Mouse (Mus musculus) E14TG2a.4 (cell line): Measurements from ENCODE around the gene Chd8.

Experiments used
- H3K27me3 ChIP-seq: 2 replicates; pipeline ENCODE4 v1.6.1; 2014; ENCODE audit warnings: low read length, control low read depth; ENCODE audit not compliant: insufficient read depth
- H3K36me3 ChIP-seq: 2 replicates; pipeline ENCODE4 v1.6.1; 2014; ENCODE audit warnings: low read length, control low read depth; ENCODE audit not compliant: insufficient read depth
- H3K4me1 ChIP-seq: replicated peaks from 2 replicates; pipeline ENCODE4 v1.6.1; 2014; ENCODE audit warnings: low read depth, low read length, control low read depth
- H3K4me3 ChIP-seq: replicated peaks from 2 replicates; pipeline ENCODE4 v1.5.1; 2014; ENCODE audit warnings: mild to moderate bottlenecking, low read length
- H3K9me3 ChIP-seq: 2 replicates; pipeline ENCODE4 v1.6.1; 2014; ENCODE audit warnings: low read length, control low read depth
- CTCF ChIP-seq: conservative IDR thresholded peaks from 2 replicates; pipeline ENCODE4 v1.5.1; 2014; ENCODE audit warnings: low read length
- NANOG ChIP-seq: IDR thresholded peaks from 2 replicates; pipeline ENCODE4 v1.6.1; 2014; ENCODE audit warnings: borderline replicate concordance, low read length, mixed read lengths
- POU5F1 ChIP-seq: IDR thresholded peaks from 2 replicates; pipeline ENCODE4 v1.6.1; 2014; ENCODE audit warnings: low read length, borderline replicate concordance

Gene Chd8

DNA sequence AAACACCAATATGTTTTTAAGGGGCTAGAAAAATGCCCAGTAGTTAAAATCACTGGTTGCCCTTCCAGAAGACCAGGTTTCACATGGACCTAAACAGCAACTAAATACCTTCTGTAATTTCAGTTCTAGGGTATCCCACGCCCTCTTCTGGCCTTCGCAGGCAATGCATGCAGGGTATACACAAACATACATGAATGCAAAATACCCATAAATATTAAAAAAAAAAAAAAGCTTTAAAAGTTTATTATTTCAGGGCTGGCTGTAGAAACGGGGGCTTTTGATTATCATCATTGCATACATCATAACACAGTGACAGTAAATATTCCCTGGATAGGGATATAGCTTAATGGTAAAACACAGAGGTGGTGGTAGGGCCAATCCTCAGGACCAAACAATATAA is 61.9 kb downstream of the Chd8 start:
- TF ChIP-seq NANOG (no peak), CTCF (peak; percentile 92), POU5F1 (no peak)
- Histone ChIP-seq H3K27me3 (no peaks in the 10 kb centered on the region), H3K4me3 (peak overlapping the region; percentile 99), H3K9me3 (no peaks in the 10 kb centered on the region), H3K4me1 (peaks cover 67% of the 10 kb centered on the region), H3K36me3 (peaks cover 57% of the 10 kb centered on the region)

DNA sequence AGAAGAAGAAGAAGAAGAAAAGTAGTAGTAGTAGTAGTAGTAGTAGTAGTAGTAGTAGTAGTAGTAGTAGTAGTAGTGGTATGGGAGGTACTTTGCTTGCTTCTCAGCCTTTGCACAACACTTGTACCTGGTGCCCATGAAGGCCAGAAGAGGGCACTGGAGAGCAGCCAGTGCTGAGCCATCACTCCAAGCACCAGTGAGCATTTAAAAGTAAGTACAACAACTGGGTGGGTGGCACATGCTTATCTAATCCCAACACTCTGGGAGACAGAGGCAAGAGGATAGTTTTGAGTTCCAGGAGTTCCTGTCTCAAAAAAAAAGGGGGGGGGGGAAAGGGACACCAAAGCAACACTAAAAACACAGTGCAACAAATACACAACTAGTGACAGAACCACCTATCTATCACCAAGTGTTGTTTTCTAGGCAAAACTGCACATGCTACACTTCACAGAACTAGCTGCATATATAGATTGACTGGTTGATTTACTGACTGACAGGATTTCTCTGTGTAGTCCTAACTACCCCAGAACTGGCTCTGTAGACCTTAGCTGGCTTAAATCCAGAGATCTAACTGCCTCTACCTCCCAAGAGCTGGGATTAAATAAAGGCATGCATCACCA is 66.7 kb downstream of the Chd8 start:
- no peak for TF ChIP-seq POU5F1
- TF ChIP-seq CTCF, result peak; percentile 64
- TF ChIP-seq NANOG, result no peak
- no peak overlapping the region for H3K4me3 ChIP-seq
- H3K36me3 ChIP-seq, result peaks cover 63% of the 10 kb centered on the region
- no peaks in the 10 kb centered on the region for H3K9me3 ChIP-seq
- H3K27me3 ChIP-seq, result no peaks in the 10 kb centered on the region
- H3K4me1 ChIP-seq, result peaks cover 62% of the 10 kb centered on the region

DNA sequence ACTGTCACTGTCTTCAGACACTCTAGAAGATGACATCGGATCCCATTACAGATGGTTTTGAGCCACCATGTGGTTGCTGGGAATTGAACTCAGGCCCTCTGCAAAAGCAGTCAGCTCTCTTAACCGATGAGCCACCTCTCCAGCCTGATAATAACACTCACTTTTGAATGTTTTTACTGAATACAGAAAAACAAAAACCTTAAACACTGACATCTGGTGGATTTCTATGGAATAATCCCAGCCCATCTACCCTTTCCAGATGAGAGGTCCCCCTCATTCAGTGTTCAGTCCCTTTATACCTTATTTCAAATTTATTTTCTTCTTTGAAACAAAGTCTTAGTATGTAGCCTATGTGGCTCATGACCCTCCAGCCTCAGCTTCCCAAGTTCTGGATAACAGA is 68.1 kb downstream of the Chd8 start:
- peaks cover 49% of the 10 kb centered on the region for H3K4me1 ChIP-seq
- H3K36me3 ChIP-seq, result peaks cover 64% of the 10 kb centered on the region
- no peak for TF ChIP-seq NANOG
- TF ChIP-seq CTCF, result peak; percentile 20; the same call in 1 of the 2 replicates
- H3K9me3 ChIP-seq, result no peaks in the 10 kb centered on the region
- no peaks in the 10 kb centered on the region for H3K27me3 ChIP-seq
- no peak overlapping the region for H3K4me3 ChIP-seq

DNA sequence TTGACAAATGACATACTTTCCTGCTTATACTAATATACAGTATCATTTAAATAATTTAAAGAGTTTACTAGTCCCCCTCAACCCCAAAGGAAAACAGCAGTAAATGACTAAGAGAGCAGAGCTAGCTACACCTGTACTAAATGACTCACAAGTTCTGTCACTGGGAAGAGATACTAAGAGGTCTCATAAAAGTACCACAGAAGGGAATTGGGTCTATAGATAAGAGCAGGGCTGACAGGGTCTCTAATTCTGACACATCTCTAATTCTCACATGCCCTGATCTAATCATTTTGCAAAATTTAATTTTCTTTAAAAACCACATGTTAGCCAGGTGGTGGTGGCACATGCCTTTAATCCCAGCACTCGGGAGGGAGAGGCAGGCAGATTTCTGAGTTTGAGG is 68.8 kb downstream of the Chd8 start:
- Histone ChIP-seq H3K4me3 (no peak overlapping the region), H3K4me1 (peaks cover 43% of the 10 kb centered on the region), H3K27me3 (no peaks in the 10 kb centered on the region), H3K9me3 (no peaks in the 10 kb centered on the region), H3K36me3 (peaks cover 65% of the 10 kb centered on the region)
- TF ChIP-seq CTCF, result no peak
- TF ChIP-seq NANOG, result no peak
- no peak for TF ChIP-seq POU5F1

DNA sequence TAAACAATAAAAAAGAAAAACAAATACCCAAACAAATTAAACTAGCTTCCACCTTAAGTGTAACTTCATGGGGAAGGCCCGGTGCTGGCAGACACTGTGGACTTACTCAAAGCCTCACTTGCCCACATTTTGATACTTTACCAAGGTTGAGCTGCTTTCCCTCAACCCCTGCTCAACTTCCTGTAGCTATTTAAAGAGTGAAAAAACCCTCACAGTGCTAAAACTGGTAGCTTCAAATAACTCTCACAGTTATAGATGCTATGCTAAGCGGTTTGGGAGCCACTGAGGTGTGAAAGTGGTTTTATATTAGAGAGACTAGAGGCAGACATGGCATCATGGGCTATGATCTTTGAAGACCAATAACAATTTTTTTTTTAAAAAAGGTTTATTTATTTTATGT is 91.0 kb downstream of the Chd8 start:
- H3K4me3 ChIP-seq, result no peak overlapping the region
- H3K27me3 ChIP-seq, result no peaks in the 10 kb centered on the region
- peaks cover 86% of the 10 kb centered on the region for H3K36me3 ChIP-seq
- peaks cover 7% of the 10 kb centered on the region; the same call in 1 of the 2 replicates for H3K4me1 ChIP-seq
- TF ChIP-seq NANOG (no peak), POU5F1 (no peak), CTCF (no peak)
- no peaks in the 10 kb centered on the region for H3K9me3 ChIP-seq

DNA sequence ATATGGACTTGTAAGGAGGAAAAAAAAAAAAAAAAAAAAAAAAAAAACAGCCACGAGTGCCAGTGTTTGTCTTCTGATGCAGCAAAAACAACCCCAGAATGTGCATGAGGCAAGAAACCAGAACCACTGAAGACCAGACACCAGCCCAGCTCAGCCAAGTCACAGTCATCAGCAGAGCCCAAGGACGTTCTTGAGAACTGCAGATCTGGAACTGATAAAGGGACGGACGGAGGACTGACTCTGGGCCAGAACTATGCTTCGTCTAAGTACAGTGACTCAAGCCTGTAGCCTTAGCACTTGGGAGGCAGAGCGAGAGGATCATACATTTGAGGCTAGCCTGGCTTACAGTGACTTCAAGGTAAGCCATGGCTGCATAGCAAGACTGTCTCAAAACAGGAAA is 96.7 kb downstream of the Chd8 start:
- TF ChIP-seq CTCF (no peak), POU5F1 (no peak), NANOG (no peak)
- Histone ChIP-seq H3K9me3 (no peaks in the 10 kb centered on the region), H3K36me3 (peaks cover 77% of the 10 kb centered on the region), H3K4me3 (no peak overlapping the region), H3K4me1 (peaks cover 5% of the 10 kb centered on the region; the same call in 1 of the 2 replicates), H3K27me3 (no peaks in the 10 kb centered on the region)

DNA sequence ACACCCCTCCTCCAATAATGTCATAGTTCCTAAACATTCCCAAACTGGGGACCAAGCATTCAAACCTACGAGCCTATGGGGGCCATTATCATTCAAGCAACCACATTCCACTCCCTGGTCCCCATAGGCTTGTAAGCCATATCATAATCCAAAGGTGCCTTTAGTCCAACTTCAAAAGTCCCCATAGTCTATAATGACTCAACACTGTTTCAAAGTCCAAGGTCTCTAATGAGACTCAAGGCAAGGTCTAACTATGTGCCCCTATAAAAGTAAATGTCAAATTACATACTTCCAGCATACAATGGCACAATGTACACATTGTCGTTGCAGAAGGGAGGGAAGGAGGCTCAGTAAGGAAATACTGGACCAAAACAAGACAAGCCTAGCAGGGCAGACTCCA is 102.6 kb downstream of the Chd8 start:
- H3K9me3 ChIP-seq, result no peaks in the 10 kb centered on the region
- no peak overlapping the region for H3K4me3 ChIP-seq
- peaks cover 3% of the 10 kb centered on the region; the same call in 1 of the 2 replicates for H3K4me1 ChIP-seq
- no peaks in the 10 kb centered on the region for H3K27me3 ChIP-seq
- TF ChIP-seq CTCF (no peak), NANOG (no peak), POU5F1 (no peak)
- peaks cover 20% of the 10 kb centered on the region for H3K36me3 ChIP-seq

DNA sequence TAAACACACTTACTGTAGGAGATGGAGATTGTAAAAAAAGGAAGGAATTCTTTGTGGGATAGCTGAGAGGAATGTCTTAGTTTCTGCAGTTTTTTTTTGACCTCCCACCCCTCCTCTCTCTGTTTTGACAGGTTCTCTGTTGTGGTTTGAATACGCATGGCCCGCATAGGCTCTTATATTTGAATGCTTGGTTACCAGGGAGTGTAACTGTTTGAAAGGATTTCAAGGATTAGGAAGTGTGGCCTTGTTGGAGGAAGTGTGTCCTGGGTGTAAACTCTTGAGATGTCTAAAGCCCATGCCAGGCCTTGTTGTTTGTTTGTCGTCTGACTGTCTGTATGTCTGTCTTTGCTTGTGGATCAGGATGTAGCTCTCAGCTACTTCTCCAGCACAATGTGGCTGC is 105.0 kb downstream of the Chd8 start:
- Histone ChIP-seq H3K9me3 (no peaks in the 10 kb centered on the region), H3K4me1 (peaks cover 9% of the 10 kb centered on the region), H3K36me3 (no peaks in the 10 kb centered on the region), H3K4me3 (no peak overlapping the region), H3K27me3 (no peaks in the 10 kb centered on the region)
- no peak for TF ChIP-seq CTCF
- TF ChIP-seq POU5F1, result no peak
- TF ChIP-seq NANOG, result no peak

DNA sequence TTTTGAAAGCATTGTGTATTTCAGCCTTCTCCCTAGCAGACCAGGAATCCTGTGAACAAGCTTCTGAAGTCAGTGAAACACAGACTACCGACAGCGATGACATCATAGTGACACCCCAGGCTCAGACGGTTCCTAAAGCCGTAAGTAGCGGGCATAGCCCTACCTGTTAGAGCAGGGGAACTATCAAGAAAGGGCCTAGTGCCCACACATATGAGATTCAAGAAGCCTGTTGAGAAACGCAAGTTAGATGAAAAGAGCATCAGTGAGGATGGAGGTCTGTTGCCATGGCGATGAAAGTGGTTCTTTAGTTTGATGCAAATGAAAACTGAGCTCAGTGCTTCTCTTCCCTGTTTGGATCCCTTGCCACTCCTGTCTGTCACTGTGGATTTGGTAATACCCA is 105.4 kb downstream of the Chd8 start:
- H3K4me1 ChIP-seq, result peaks cover 10% of the 10 kb centered on the region
- no peak overlapping the region for H3K4me3 ChIP-seq
- H3K27me3 ChIP-seq, result no peaks in the 10 kb centered on the region
- TF ChIP-seq CTCF (0 out of 2 replicates have a peak, but pooled peaks have one; percentile 3), POU5F1 (no peak)
- no peaks in the 10 kb centered on the region for H3K9me3 ChIP-seq
- no peaks in the 10 kb centered on the region for H3K36me3 ChIP-seq
